Mouse (Mus musculus): ENCODE measurements around the gene Gm20388.

Gm20388 gene

DNA sequence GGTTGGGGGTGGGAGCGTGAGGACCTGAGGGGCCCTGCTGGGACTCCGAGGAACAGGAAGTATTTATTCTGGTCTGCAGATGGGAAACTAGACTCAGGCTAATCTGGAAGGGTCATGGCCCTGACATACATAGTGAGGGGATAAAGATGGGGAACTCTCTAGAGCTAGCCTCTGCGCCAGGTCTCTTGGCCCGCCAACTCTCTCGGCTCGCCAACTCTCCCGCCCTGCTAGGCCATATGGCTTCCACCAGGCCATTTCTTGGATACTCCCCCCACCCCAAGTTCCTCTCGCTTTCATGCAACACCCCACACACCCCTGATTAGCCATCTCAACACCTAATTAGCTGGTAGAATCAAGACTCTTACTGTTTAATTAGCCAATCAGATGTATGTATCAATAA, 101.8 kb downstream of the Gm20388 start:
- no peak for DNase-seq (ENCODE audit: low spot score in 2 of 2)

DNA sequence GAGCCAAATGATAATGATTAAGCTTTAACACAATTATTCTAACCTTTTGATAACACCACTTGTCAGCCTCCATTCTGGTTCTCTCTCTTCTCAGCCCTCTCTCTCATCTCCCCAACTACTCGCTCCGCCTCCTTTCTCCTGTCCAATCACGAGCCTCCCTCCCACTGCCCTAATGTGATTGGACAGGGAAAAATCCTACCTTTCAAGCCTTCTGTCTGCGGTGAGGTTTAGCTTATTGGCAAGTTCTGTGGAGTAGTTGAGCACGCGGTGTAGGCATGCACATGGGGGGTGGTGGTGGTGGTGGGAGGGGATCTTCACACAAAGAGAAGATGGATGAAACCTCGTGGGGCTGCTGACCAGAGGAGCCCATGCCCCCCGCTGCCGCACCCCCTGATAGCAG, 102.3 kb downstream of the Gm20388 start:
- no peak for DNase-seq (ENCODE audit: low spot score in 2 of 2)

DNA sequence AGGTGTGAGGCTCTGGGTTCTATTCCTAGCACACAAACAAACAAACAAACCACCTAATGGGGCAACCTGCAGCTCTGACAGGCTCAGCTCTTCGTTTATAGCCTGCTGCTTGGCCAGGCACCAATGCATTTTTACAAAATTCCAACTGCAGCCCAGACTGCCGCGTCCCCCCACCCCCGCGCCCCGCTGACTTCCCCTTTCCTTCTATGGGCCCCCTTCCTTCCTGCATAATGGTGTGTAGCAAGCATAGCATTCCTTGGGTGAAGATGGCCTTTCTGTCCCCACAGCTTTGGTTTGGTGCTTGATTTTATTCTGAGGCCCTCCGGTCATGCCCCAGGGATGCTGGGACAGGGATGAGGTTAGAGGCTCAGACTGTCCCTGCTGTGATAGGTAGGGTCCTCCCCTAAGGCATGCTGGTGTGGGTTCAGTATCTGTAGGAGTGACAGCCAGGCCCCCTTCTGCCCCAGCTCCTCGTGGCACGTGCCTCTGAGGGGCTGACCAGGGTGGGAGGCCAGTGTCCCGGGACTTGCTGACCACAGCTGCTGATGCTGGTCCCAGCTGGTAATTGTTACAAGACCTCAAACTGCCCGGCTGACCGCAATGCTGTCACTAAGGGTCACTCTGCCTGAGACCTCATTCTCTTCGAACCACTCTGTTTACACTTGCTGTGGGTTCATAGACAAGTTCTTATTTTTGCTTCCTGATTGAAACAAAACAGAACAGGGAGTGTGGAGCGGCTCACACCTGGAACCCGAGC, 103.8 kb downstream of the Gm20388 start:
- no peak for DNase-seq (ENCODE audit: low spot score in 2 of 2)

DNA sequence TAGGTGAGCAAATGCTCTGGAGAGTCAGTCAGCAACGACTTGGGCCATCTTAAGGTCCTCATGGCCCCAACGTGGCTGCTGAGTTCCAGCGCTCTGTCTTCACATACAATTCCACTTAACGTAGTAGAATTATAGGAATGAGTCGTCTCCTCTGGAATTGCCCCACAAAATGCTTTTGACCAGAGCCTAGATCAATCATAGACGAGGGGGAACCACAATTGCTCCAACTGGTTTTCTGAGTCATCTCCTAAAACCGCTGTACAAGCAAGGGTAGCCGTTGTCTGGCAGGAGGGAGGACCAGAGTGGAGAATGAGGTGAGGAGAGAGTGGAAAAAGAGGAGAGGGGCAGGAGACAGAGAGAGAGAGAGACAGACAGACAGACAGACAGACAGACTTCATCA, 105.3 kb downstream of the Gm20388 start:
- no peak for DNase-seq (ENCODE audit: low spot score in 2 of 2)

DNA sequence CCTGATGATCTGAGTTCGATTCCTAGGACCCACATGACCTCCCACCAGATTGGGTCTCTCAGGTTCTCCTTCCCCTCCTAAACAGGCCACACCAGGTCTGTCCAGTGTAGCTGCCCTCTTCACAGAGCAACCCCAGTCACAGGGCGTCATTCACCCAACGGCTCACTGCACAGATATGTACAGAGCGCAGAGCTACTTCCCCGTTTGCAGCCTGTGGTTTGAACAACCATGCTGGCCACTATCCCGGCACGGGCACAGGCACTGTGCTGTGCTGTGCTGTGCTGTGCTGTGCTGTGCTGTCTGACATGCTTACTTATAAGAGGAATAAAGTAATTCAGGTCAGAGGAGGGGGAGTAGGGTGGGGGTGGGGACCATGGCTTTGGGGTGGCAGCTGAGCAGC, 105.8 kb downstream of the Gm20388 start:
- no peak for DNase-seq (ENCODE audit: low spot score in 2 of 2)

DNA sequence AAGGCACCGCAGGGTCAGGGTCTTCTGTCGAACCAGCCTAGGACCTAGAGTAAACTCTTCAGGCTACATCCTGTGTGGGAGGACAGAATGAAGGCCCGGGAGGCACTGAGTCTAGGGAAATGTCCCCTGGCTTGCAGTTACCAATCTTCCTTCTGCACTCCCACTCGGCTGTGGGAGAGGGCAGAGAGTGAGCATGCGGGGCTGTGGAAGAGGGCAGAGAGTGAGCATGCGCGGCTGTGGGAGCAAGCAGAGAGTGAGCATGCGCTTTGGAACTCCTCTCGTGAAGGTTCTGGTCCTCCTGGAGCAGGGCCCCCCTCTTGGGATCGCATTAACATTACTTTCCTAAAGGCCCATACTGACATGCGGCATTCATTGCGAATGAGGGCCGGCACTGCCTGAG, 106.7 kb downstream of the Gm20388 start:
- DNase-seq (ENCODE audit: low spot score in 2 of 2): no peak

DNA sequence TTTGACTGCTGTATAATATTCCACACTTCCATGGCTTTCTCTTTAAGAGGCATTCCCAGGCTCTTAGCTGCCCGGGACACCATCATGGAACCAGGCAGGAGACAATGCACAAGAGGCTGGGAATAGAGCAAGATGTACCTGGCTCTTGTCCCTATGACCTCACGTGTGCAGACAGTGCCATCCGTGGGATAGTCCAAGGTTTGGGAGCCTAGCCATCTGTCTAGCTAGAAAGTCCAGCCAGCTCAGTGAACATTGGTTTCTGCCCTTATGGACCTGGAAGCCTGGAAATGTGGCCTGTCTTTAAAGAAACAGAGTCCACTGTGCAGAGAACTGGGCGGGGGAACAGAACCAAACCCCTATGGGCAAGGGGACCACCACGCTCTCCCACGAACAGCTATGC, 107.1 kb downstream of the Gm20388 start:
- no peak for DNase-seq (ENCODE audit: low spot score in 2 of 2)

DNA sequence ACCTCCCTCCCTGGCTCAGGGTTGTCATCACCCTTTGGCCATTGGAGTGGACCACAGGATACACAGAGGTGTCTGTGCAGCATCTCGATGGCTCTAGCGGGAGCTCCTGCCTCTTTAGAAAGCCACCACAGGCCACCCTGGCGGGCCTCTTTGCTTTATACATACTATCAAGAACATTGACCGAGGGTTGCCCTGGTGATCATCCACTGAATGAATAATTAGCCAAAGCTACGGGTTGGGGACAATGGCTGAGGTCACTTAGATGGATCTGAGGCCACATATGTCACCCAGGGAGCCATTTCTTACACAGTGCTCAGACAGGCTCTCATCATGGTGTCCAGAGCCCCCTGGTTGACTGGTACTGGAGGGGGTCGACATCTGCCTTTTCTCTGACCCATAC, 107.7 kb downstream of the Gm20388 start:
- no peak for DNase-seq (ENCODE audit: low spot score in 2 of 2)

DNA sequence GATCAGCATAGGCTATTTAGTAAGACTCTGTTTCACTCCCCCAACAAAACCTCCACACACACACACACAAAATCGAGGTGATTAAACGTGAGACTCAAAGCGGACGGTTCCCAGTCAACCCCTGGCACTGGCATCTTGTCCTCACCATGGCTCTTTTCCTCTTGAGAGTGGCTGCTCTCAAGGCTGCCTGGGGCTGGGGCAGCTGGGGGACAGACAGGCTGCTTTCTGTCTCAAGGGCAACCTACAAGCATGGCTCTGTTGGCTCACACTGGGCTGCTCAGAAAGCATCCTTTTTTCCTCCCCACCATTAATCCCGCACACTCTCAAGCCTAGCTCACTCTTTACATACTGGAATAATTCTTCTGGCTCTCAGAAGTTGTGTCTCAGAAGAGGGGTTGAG, 108.7 kb downstream of the Gm20388 start:
- DNase-seq (ENCODE audit: low spot score in 2 of 2): no peak

DNA sequence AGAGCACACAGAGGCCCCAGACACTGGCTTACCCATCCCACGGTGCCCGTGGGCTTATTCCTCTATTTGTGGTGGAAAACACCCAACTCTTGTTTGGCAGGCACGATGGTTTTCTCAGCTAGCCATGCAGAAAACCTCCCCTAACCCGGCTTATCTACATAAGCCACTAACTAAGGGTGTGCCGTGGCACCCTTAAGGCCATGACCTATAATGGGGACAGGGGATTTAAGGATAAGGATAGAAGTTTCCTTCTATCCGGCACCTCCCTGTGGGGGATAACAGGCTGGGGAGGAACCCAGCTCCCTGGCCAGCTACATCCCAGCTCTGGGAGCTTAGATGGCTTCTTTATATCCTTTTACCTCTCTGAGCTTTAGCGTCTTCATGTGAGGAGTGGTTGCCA, 109.7 kb downstream of the Gm20388 start:
- DNase-seq (ENCODE audit: low spot score in 2 of 2): no peak

DNA sequence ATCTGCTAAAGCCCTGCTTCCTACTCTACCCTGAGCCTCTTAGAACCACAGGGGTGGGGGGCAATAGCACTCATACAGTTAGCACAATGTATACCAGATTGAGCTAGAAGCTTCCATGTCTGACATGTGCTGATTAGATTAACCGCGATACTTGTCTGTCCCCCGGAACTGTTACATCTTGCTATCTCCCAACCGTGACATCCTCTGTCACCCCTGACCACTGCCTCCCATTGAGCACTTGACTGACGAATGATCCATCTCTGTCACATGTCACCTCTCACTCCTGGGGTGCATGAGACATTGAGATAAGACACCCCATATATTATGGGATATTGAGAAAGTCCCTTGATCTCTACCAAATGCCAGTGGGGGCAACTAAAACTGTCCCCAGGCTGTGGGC, 115.6 kb downstream of the Gm20388 start:
- no peak for DNase-seq (ENCODE audit: low spot score in 2 of 2)

DNA sequence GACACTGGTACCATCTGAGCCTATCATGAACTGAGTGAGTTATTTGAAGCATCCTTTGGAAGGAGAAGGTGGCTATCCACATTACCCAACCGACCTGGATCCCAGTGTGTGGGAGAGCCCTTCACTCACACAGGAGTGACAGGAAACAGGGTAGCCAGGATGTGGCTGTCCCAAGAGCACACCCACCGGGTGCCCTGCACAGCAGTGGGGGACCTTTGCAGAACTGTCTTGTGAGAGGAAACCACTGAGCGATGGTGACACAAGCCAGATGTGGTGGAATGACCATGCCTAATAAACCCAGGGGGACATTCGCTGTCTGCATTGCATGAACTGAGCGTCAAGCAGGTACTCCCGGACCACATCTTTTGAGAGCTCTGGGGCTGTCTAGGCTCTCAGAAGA, 116.3 kb downstream of the Gm20388 start:
- DNase-seq (ENCODE audit: low spot score in 2 of 2): no peak

DNA sequence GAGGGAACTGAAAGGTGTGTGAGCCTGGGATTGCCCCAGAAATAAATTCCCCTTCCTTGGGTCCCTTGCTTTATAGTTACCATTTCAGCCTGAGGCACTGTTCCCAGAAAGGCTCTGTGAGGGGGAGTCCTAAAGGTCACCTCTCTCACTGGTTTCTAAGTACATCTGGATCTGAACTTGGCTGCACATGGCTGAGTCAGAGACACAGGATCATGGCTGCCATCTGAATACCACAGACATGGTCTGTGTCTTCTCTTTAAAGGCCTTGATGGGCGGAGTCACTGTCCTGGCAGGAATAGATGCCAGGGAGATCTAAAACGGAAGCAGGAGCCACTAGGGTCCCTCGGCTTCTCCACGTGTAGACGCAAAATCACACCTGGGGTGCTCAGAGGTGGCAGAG, 119.8 kb downstream of the Gm20388 start:
- DNase-seq (ENCODE audit: low spot score in 2 of 2): no peak

DNA sequence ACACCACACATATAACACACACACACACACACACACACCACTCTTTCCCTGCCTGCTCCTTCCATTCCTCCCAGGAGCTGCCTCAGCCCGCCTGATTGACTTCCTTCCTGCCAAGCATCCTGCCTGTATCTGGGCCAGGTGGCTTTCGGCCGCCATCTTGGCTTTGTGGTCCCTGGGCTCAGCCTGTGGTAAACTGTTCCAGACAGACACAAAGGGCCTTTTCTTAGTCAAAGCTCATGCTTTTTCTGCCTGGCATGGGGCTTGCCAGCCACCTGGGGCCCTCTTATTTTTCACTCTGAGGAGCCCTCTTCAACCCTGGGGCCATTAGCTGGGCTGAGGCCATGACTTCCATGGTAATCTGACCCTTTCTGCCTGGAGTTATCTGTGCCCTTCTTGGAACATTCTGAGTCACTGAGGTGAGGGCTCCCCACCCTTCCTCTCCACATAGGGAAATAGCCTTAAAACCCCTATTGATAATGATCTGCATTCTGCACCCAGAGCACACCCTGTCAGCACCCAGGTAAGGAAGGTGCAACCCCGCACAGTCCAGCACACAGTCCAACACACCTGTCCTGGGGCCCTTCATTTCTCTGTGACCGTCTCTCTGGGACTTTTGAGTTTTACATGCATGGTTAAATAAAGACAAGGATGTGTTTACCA, 122.0 kb downstream of the Gm20388 start:
- no peak for DNase-seq (ENCODE audit: low spot score in 2 of 2)

DNA sequence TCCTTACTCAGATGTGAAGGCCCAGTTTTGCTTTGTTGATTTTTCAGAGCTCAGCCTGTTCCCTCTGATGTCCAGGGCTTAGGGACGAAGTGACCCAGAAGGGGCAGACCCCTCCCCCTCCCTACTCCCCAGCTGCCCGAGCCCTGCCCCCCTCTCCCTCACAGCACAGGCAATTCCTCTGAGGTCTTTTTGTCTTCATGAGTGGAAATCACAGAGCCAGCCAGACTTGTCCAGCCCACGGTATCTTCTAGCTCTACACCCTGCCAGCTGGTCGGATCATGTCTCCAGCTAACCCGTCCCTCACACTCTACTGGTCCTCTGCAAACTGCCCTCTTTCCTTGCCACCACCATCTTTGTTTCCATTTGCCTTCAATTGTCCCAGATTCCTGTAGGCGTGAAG, 123.8 kb downstream of the Gm20388 start:
- no peak for DNase-seq (ENCODE audit: low spot score in 2 of 2)

DNA sequence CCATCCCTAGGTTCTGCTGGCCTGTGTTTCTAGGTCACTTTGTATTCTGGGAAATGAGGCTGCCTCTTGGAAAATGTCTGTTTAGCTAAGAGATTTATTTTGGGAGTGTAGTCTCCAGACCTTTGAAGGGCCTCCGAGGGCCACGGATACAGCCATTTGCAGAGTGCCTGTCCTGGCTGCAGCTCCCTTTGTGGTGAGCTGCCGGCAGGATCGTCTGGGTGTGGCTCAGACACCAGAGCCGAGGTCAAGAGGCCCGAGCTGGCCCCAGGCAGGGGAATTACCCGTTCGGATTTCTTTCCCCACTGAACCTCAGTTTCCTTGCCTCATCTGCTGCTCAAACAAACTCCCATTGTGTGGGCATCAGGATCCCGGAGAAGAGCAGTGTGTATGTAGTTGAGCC, 125.5 kb downstream of the Gm20388 start:
- DNase-seq (ENCODE audit: low spot score in 2 of 2): no peak

DNA sequence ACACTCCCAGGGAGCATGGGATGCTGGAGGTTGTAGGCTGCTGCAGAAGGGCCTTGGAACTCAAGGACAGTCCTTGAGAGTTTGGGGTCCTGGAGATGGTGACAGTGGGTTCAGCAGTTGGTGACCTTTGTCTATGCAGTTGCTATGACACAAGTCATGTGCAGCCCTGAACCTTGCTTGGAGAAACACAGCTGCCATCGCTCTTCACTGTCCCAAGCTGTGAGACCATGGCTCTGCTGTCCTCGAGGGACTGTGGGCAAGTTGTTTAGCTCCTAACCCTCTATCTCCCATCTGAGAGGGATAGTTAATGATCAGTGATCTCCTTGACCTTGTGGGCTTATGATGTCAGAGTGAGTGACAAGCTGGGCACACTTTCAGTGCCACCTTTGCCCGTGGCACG, 125.9 kb downstream of the Gm20388 start:
- no peak for DNase-seq (ENCODE audit: low spot score in 2 of 2)

DNA sequence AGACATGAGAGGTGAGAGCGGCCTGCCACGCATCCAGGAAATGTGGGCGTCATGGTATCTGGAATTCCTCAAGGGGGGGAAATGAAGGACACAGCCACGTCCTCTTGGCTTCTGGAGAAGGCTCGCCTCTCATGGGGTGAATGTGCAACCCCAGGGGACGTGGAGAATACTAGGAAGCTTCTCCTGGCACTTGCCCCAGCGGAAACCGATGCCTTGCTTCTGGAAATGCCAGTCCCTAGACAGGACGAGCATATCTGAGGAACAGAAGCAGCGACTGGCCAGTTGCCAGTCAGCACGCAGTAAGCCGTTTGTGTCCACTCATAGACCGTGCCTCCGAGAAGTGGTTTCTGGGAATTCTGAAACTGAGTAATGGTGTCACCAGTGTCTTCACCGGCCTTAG, 126.6 kb downstream of the Gm20388 start:
- DNase-seq (ENCODE audit: low spot score in 2 of 2): no peak

DNA sequence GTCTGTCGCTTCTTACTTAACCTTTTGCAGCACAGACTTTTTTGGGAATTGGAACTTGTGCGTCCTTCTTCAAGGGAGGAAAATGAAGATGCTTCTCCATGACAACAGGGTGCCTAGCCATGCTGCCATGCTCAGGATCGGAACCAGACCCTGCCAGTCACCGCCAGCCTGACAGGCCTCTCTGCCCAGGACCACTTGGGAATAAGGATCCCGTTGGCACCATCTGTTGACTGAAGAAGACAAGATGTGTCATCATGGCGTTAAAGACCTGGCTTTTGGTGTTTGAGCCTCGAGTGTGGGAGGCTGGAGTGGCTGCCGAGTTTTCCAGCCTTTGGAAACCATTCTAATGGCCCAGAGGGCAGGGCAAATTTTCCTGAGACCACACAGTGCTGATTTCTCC, 127.0 kb downstream of the Gm20388 start:
- no peak for DNase-seq (ENCODE audit: low spot score in 2 of 2)

DNA sequence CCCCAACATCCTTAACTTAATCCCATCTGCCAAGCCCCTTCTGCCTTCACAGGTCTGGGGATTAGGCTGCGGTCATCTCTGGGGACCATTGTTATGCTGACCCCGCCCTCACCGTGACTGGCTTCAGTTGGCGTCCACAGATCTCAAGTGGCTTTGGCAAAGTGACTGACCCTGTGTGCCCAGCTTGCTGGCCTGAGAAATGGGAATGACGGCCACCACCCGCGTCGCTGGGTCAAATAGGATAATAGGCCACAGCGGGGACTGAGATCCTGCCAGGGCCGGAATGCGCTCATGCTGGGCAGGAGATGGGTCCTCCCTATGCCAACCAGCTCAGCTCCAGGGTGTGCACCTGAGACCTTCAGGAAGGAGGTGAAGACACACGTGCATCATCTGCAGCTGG, 128.1 kb downstream of the Gm20388 start:
- no peak for DNase-seq (ENCODE audit: low spot score in 2 of 2)

DNA sequence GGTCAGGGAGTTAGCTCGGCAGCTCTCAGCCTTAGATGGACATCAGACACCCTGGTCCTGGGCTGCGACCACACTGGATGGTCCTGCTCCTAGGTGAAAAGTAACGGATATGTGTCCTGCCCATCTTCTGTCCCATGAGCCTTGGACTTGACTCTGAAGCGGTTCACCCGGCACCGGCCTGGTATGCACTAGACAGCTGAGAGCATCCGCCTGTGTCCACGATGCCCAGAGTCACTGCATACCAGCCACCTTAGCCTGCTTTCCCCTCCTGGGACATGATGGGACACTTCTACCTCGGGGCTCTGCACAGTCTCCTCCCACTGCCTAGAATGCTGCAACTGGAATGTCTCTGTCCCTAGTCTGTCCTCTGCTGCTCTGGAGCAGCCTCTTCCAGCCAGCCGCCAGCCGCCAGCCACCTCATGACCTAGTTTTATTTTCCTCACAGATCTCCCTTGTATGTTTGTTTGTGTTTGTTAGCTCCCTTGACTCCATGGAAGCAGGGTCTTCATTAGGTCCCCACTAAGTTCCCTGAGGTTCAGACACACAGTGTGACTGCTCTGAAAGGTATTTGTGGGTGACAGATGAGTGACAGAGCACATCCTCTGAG, 128.8 kb downstream of the Gm20388 start:
- DNase-seq (ENCODE audit: low spot score in 2 of 2): no peak

DNA sequence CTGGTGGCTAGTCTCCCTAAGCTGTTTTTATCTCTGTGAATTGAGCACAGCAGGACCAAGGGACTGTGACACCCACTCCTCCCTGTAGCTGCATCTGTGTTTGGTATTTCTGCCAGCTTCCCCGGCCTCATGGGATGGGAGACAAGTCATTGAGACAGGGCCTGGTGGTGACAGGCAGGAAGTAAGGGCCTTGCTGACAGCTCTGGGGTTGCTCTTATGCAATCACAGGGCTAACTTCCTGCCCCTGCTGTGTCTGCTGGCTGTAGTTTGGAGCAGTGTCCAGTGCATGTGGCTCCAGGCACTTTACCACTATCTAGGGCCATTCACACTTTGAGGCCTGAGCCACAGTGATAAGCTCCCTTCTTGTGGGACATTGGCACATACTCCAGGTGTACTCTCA, 130.2 kb downstream of the Gm20388 start:
- peak in 1 of 2 experiments; percentile 43 for DNase-seq (ENCODE audit: low spot score in 2 of 2)

DNA sequence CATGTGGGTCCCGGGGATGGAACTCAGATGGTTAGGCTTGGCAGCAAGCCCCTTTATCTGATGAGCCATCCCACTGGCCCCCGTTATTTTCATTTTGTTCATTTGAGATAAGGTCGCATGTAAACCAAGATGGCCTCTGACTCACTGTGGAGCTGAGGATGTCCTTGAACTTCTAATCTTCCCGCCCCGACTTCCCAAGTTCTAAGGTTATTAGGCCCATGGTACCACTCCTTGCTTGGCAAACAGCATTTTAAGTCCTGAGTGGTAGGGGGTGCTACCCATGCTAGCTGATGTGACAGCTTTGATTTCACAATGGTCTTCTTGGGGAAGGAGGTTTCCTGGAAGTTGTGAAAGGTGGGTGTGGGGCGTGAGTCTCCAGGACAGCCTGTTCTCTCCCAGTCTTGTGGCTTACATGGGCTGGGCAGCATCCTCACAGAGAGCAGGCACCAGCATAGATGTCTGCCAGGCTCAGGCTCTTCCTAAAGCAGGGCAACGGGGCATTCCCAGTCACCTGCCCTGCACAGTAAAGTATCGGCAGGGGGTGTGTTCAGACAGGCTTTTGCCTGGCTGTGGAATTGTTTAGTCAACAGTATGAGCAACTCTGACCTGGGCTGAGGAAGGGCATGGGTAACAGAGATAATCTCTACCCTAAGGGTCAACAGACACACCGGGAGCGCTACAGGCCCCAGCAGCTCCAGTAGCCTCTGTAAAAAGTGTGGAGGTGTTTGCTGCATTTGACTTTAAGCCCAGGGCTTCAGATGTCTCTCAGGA, 132.1 kb downstream of the Gm20388 start:
- no peak for DNase-seq (ENCODE audit: low spot score in 2 of 2)
